Mouse (Mus musculus): ENCODE data around the gene Rab38.

GRCm38 (mm10) chr7:88395745-88396144 is 34.3 kb upstream of the Rab38 start:
- TF ChIP-seq POLR2A (IDR thresholded peaks at IDR 0.05; ENCODE audit: low read depth, low read length), result no peak
- TF ChIP-seq CTCF (IDR thresholded peaks at IDR 0.05; ENCODE audit: borderline replicate concordance, insufficient read depth, low read length), result no peak

Data from embryonic fibroblast, embryonic 13.5 days (primary cell).